Mouse (Mus musculus) urinary bladder, postnatal 14 days (tissue): ENCODE results near the gene Surf1.

Experiments used
- DNase-seq: peaks from one replicate; pipeline ENCODE4 v3.0.0; 2021; ENCODE audit warnings: low spot score

Surf1 gene

GRCm38 (mm10) chr2:26921784-26922183 lies 5.5 kb upstream of the Surf1 start:
- DNase-seq = peak; percentile 32

GRCm38 (mm10) chr2:26920190-26920855 lies 4.0 kb upstream of the Surf1 start:
- no peak for DNase-seq

GRCm38 (mm10) chr2:26919684-26920083 lies 3.4 kb upstream of the Surf1 start:
- DNase-seq = no peak

GRCm38 (mm10) chr2:26916738-26917137 lies 408 bp upstream of the Surf1 start:
- no peak for DNase-seq

GRCm38 (mm10) chr2:26914148-26914941 lies 2.0 kb downstream of the Surf1 start:
- no peak for DNase-seq

GRCm38 (mm10) chr2:26913416-26914147 lies 2.7 kb downstream of the Surf1 start:
- DNase-seq = no peak

- DNase-seq = no peak
Measured at GRCm38 (mm10) chr2:26912253-26912770, 4.0 kb downstream of the Surf1 start.

- DNase-seq = peak; percentile 50
Measured at GRCm38 (mm10) chr2:26910994-26911765, 5.2 kb downstream of the Surf1 start.

- peak; percentile 100 for DNase-seq
Measured at GRCm38 (mm10) chr2:26910124-26910993, 6.0 kb downstream of the Surf1 start, which contains the start of the genes Med22 and Rpl7a. Gene Med22 (minus strand): TSS chr2:26910677. Gene Rpl7a (plus strand): TSS chr2:26910764.

- DNase-seq = no peak
Measured at GRCm38 (mm10) chr2:26909387-26909784, 6.9 kb downstream of the Surf1 start.

- no peak for DNase-seq
Measured at GRCm38 (mm10) chr2:26908710-26909386, 7.5 kb downstream of the Surf1 start.

GRCm38 (mm10) chr2:26907109-26907508 lies 9.2 kb downstream of the Surf1 start:
- DNase-seq = peak; percentile 56

- DNase-seq = no peak
Measured at GRCm38 (mm10) chr2:26906431-26906830, 9.9 kb downstream of the Surf1 start.

- DNase-seq = no peak
Measured at GRCm38 (mm10) chr2:26905936-26906335, 10.4 kb downstream of the Surf1 start.

GRCm38 (mm10) chr2:26903311-26903710 lies 13.0 kb downstream of the Surf1 start:
- no peak for DNase-seq

GRCm38 (mm10) chr2:26902467-26903220 lies 13.7 kb downstream of the Surf1 start, which contains the start of gene Surf6:
Gene Surf6 (minus strand): TSS chr2:26902879.
- DNase-seq = peak; percentile 94

- no peak for DNase-seq
Measured at GRCm38 (mm10) chr2:26901834-26902400, 14.4 kb downstream of the Surf1 start.

GRCm38 (mm10) chr2:26900731-26901130 lies 15.6 kb downstream of the Surf1 start:
- no peak for DNase-seq

GRCm38 (mm10) chr2:26895898-26896297 lies 20.4 kb downstream of the Surf1 start:
- no peak for DNase-seq
